In genomic region chr5:30270571-30271190, GRCm38 (mm10) we compare ENCODE assay signal across 10 mouse cellular contexts. TPM values are rescaled to one million over a fixed set of nuclear protein-coding genes. Genes with fewer than 3 reads are reported as not detected.
DNase-seq lines count a peak whose midpoint lies in the region; ATAC-seq and TF ChIP-seq lines count a peak whose summit lies in the region.
"Had no signal": no experiment of that assay in that cellular context is flagged by ENCODE, and none has a peak within 500 bp of the region (broad histone marks: within the 10 kb centered on the region; RNA-seq: fewer than 3 reads in every experiment).

No protein-coding gene starts in this region.

- 61% methylated on average over 11 of the region's 11 CpGs for WGBS in heart, embryonic 13.5 days
- WGBS in limb, embryonic 13.5 days = 62% methylated on average over 11 of the region's 11 CpGs

- ATAC-seq in heart, embryonic 13.5 days (ENCODE audit: extremely low read depth, insufficient number of reproducible peaks, low FRiP score, low TSS enrichment) = no peak
- ATAC-seq in limb, embryonic 13.5 days (ENCODE audit: low FRiP score, low read depth) = no peak
- no peak for ATAC-seq in activated CD4-positive, CD25-positive, alpha-beta regulatory T cell, adult 4 months
- no peak for ATAC-seq in megakaryocyte progenitor cell, adult 5-6 weeks (replicated peaks; ENCODE audit: poor library complexity)

- H3K9ac ChIP-seq in heart, embryonic 13.5 days = 0 out of 2 replicates have a peak overlapping the region, but pooled peaks have one; percentile 7
- H3K9ac ChIP-seq in limb, embryonic 13.5 days = 0 out of 2 replicates have a peak overlapping the region, but pooled peaks have one; percentile 19
- H3K9ac ChIP-seq: liver, embryonic 15.5 days; stomach, embryonic 15.5 days had no signal

- DNase-seq in heart, adult 18-20 months = peak; percentile 43 to 50
- no peak for DNase-seq in heart, postnatal 25 days (ENCODE audit: low spot score)
- DNase-seq in brain, embryonic 14.5 days (ENCODE audit: low read depth) = peak; percentile 32
- no peak for DNase-seq in spleen, postnatal 36 days (ENCODE audit: low spot score in 2 of 2)

- H3K27ac ChIP-seq in heart, embryonic 13.5 days (replicated peaks) = peak overlapping the region; percentile 1; the same call in 1 of the 2 replicates
- H3K27ac ChIP-seq in limb, embryonic 13.5 days = peak overlapping the region; percentile 6; the same call in 1 of the 2 replicates
- H3K27ac ChIP-seq: liver, embryonic 15.5 days; stomach, embryonic 15.5 days had no signal

- no peak overlapping the region for H3K4me2 ChIP-seq in heart, embryonic 13.5 days
- H3K4me2 ChIP-seq in limb, embryonic 13.5 days (replicated peaks) = no peak overlapping the region
- H3K4me2 ChIP-seq: liver, embryonic 15.5 days; stomach, embryonic 15.5 days had no signal

- TF ChIP-seq POLR2A in brain, embryonic 14.5 days (IDR thresholded peaks at IDR 0.05; ENCODE audit: borderline replicate concordance, extremely low read depth, insufficient read depth, insufficient read length, poor library complexity, severe bottlenecking) = no peak

- no peaks in the 10 kb centered on the region for H3K9me3 ChIP-seq in heart, embryonic 13.5 days
- no peaks in the 10 kb centered on the region for H3K9me3 ChIP-seq in limb, embryonic 13.5 days
- H3K9me3 ChIP-seq: liver, embryonic 15.5 days; stomach, embryonic 15.5 days had no signal

- intact Hi-C loops in heart, postnatal 25 days (cut with DNase I) = no loop called here

- H3K36me3 ChIP-seq in heart, embryonic 13.5 days = peaks cover 29% of the 10 kb centered on the region
- peaks cover 17% of the 10 kb centered on the region for H3K36me3 ChIP-seq in limb, embryonic 13.5 days

- H3K27me3 ChIP-seq in heart, embryonic 13.5 days (replicated peaks) = no peaks in the 10 kb centered on the region
- no peaks in the 10 kb centered on the region for H3K27me3 ChIP-seq in limb, embryonic 13.5 days
- H3K27me3 ChIP-seq: liver, embryonic 15.5 days; stomach, embryonic 15.5 days had no signal

- no peak overlapping the region for H3K4me3 ChIP-seq in heart, embryonic 13.5 days
- no peak overlapping the region for H3K4me3 ChIP-seq in limb, embryonic 13.5 days
- H3K4me3 ChIP-seq: liver, embryonic 15.5 days; stomach, embryonic 15.5 days had no signal

- no peak for TF ChIP-seq CTCF in brain, embryonic 14.5 days (IDR thresholded peaks at IDR 0.05; ENCODE audit: borderline replicate concordance, extremely low read depth, insufficient read depth, insufficient read length)

- peaks cover 12% of the 10 kb centered on the region for H3K4me1 ChIP-seq in heart, embryonic 13.5 days
- peaks cover 20% of the 10 kb centered on the region for H3K4me1 ChIP-seq in limb, embryonic 13.5 days
- H3K4me1 ChIP-seq: liver, embryonic 15.5 days; stomach, embryonic 15.5 days had no signal

RNA-seq across cellular contexts. Expression of gene Drc1, which starts 10.5 kb away (rescaled TPM):
- under 1 TPM in 1 of 2 experiments, not detected in 1; 0.49 TPM for total RNA-seq in heart, adult 18-20 months (2021)
- not detected for total RNA-seq in heart, postnatal 25 days (2021)
- 2.7 and 4.0 TPM in 2 replicates for polyA plus RNA-seq in brain, embryonic 14.5 days (2012; rRNA removed)
- 0.05 and 0.11 TPM in 2 replicates for polyA plus RNA-seq in heart, embryonic 13.5 days (2015; fragmentation: Nextera tagmentation; extraction: Ambion mirVana)
- 0.19 and 0.62 TPM in 2 replicates for polyA plus RNA-seq in limb, embryonic 13.5 days (2015; fragmentation: Nextera tagmentation; extraction: Ambion mirVana)
- 10 to 100 TPM in 1 of 2 experiments, 1 to 10 TPM in 1; 8.1 to 13.2 TPM for polyA plus RNA-seq in activated CD4-positive, CD25-positive, alpha-beta regulatory T cell, adult 4 months (2017; shearing (Covaris generic))
- total RNA-seq in megakaryocyte progenitor cell, adult 5-6 weeks (2015) = 0.32 TPM in 1 of 2 replicates, not detected in the other
- not detected in 2 replicates for total RNA-seq in megakaryocyte progenitor cell, adult 5-6 weeks (2017)

RNA-seq across cellular contexts. Expression of gene Selenoi, which starts 38.3 kb away (rescaled TPM):
- total RNA-seq in heart, adult 18-20 months (2021) = 10 to 100 TPM; 16.6 to 18.5 TPM
- 10 to 100 TPM; 14.1 to 16.2 TPM for total RNA-seq in heart, postnatal 25 days (2021)
- polyA plus RNA-seq in brain, embryonic 14.5 days (2012; rRNA removed) = 46.1 and 57.4 TPM in 2 replicates
- polyA plus RNA-seq in heart, embryonic 13.5 days (2015; fragmentation: Nextera tagmentation; extraction: Ambion mirVana) = 13.6 and 15.5 TPM in 2 replicates
- polyA plus RNA-seq in limb, embryonic 13.5 days (2015; fragmentation: Nextera tagmentation; extraction: Ambion mirVana) = 17.5 and 18.7 TPM in 2 replicates
- 10 to 100 TPM; 21.9 to 23.3 TPM for polyA plus RNA-seq in activated CD4-positive, CD25-positive, alpha-beta regulatory T cell, adult 4 months (2017; shearing (Covaris generic))
- 36.0 and 38.8 TPM in 2 replicates for total RNA-seq in megakaryocyte progenitor cell, adult 5-6 weeks (2015)
- 47.5 and 67.4 TPM in 2 replicates for total RNA-seq in megakaryocyte progenitor cell, adult 5-6 weeks (2017)

Comparison
In these comparisons a context has a peak if more than half of its experiments do, and no peak if none do; other contexts are left out.
1. DNase-seq: peak in heart, adult 18-20 months (2 of 2) and brain, embryonic 14.5 days (single experiment); none in heart, postnatal 25 days (single experiment) and spleen, postnatal 36 days (0 of 2).